Mouse (Mus musculus) heart, embryonic 11.5 days (tissue): ENCODE measurements around the gene Cacna2d2. TPM values are rescaled to one million over a fixed set of nuclear protein-coding genes. Genes with fewer than 3 reads are reported as not detected.

Source experiments
- ATAC-seq: fragments of 200-750 bp; cut with Nextera tagmentation; replicated peaks from 2 replicates; pipeline ENCODE4 v1.8.0; 2017; ENCODE audit warnings: moderate library complexity; ENCODE audit not compliant: insufficient number of reproducible peaks, low FRiP score, low TSS enrichment
- H3K27ac ChIP-seq: fragments of 300-500 bp; sonication (generic); 2 replicates; pipeline ENCODE4 v1.5.1; 2014; ENCODE audit warnings: mild to moderate bottlenecking, low read depth, low read length
- H3K27me3 ChIP-seq: fragments of 300-500 bp; sonication (generic); 2 replicates; pipeline ENCODE4 v1.6.1; 2014; ENCODE audit warnings: mild to moderate bottlenecking, low read length, mixed read lengths; ENCODE audit not compliant: control insufficient read depth, insufficient read depth
- H3K36me3 ChIP-seq: fragments of 300-500 bp; sonication (generic); 2 replicates; pipeline ENCODE4 v1.6.1; 2014; ENCODE audit warnings: mild to moderate bottlenecking, low read length, moderate library complexity, mixed read lengths; ENCODE audit not compliant: control insufficient read depth, insufficient read depth
- H3K4me1 ChIP-seq: fragments of 300-500 bp; sonication (generic); 2 replicates; pipeline ENCODE4 v1.6.1; 2014; ENCODE audit warnings: low read length; ENCODE audit not compliant: control insufficient read depth, insufficient read depth
- H3K4me2 ChIP-seq: fragments of 300-500 bp; sonication (generic); 2 replicates; pipeline ENCODE4 v1.6.1; 2014; ENCODE audit warnings: mild to moderate bottlenecking, moderate library complexity
- H3K4me3 ChIP-seq: fragments of 300-500 bp; sonication (generic); 2 replicates; pipeline ENCODE4 v1.5.1; 2014; ENCODE audit warnings: low read depth, low read length
- H3K9ac ChIP-seq: fragments of 300-500 bp; sonication (generic); 2 replicates; pipeline ENCODE4 v1.6.1; 2014; ENCODE audit warnings: mild to moderate bottlenecking, low read depth, low read length, moderate library complexity
- H3K9me3 ChIP-seq: fragments of 300-500 bp; sonication (generic); replicated peaks from 2 replicates; pipeline ENCODE4 v1.6.1; 2016; ENCODE audit warnings: low read length; ENCODE audit not compliant: control insufficient read depth
- WGBS: fragments of 180-500 bp; shearing (Covaris S2); extraction: QIAGEN DNeasy Blood & Tissue Kit; methylation state at CpG from one replicate; pipeline ENCODE4 v1.1.7; 2014; ENCODE audit not compliant: insufficient replicate concordance; 5-methylcytosine and 5-hydroxymethylcytosine counted together
- polyA plus RNA-seq: library from polyadenylated mRNA; unstranded; fragments of >200 nt; fragmentation: Nextera tagmentation; extraction: Ambion mirVana; gene quantifications from 2 replicates; pipeline ENCODE4 v1.2.1, GENCODE M21; 2014

The Cacna2d2 gene
- polyA plus RNA-seq, 1 experiment from 2014 or later, result 7.1 TPM

DNA sequence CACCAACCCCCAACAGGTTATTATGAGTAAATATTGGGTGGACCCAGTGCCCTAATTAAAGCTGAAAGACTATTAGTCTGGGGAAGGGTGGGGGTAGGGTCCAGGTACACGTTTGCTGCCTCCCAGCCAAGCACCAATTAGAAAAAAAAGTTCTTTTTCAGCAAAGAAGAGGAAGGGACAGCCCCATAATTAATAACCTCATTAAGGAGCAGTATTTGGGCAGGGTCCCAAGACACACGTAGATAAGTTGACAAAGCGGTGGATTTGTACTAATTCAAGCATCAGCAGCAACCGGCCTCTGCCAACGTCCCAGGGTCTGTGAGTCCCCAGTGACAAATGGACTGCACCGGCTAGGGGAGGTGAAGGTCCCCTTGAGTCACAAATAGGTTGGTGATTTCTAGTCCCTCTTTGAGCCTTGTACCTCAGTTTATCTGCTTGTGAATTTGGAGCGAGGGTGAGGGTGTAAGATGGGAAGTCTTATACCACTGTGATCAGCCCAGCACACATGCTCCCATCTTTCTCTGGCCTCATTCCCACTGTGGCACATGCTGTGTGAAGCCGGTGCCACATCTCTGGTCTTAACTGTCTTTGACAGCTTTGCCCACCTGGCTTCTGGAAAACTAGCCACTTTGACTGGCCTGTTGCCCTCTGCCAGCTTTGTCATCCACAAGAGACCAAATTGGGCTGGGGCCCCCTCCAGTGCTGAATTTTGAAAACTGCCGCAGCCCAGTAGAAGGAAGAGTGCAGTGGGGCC, 20.3 kb downstream of the Cacna2d2 start:
- H3K4me1 ChIP-seq, result peaks cover 26% of the 10 kb centered on the region
- no peak overlapping the region for H3K4me2 ChIP-seq
- no peak for ATAC-seq
- H3K9me3 ChIP-seq, result no peaks in the 10 kb centered on the region
- H3K4me3 ChIP-seq, result no peak overlapping the region
- 75% methylated on average over 9 of the region's 9 CpGs for WGBS
- no peaks in the 10 kb centered on the region for H3K27me3 ChIP-seq
- H3K27ac ChIP-seq, result no peak overlapping the region
- no peaks in the 10 kb centered on the region for H3K36me3 ChIP-seq
- H3K9ac ChIP-seq, result no peak overlapping the region

DNA sequence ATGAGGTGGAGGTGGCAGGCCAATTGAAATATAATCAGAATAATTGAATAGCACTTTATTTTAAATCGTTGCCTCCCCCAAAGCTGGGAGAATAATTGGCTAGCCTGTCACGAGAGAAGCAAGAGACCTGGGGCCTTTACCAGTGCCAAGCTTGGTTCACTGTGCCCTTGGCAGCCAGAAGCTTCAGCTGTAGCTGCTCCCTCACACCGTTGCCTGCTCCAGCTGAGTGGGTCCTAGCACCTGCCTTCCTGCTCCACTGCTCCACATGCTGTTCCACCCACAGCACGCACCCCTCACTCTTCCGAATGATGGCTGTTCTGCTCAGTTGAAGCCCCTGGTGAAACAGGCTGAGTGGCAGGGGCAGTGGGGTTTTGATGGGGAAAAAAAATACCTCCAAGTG, 21.5 kb downstream of the Cacna2d2 start:
- H3K27me3 ChIP-seq, result peaks cover 3% of the 10 kb centered on the region
- no peak overlapping the region for H3K27ac ChIP-seq
- H3K36me3 ChIP-seq, result no peaks in the 10 kb centered on the region
- no peak overlapping the region for H3K4me3 ChIP-seq
- no peak for ATAC-seq
- peaks cover 26% of the 10 kb centered on the region for H3K4me1 ChIP-seq
- no peaks in the 10 kb centered on the region for H3K9me3 ChIP-seq
- no peak overlapping the region for H3K4me2 ChIP-seq
- H3K9ac ChIP-seq, result no peak overlapping the region
- WGBS, result 74% methylated on average over 5 of the region's 5 CpGs

DNA sequence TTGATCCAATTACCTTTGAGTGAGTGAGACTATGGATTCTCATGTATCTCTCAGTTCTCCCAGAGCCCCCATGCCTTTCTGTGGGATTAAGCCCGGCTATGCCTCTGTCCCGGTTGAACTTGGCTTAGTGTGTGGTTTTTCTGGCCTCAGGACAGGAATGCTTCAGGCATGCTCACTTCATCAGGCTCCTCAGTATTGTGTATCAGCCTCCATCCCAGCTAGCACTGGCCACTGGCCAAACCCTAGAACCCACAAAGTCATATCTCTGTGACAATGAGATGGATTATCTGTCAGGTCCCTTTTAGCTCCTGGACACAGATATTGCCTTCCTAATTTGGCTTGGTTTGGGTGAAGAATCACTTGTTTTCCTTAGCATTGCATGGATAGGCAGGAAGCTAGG, 23.5 kb downstream of the Cacna2d2 start:
- Histone ChIP-seq H3K27ac (no peak overlapping the region), H3K4me2 (no peak overlapping the region), H3K36me3 (no peaks in the 10 kb centered on the region), H3K9me3 (no peaks in the 10 kb centered on the region), H3K4me3 (no peak overlapping the region), H3K9ac (no peak overlapping the region), H3K4me1 (peaks cover 32% of the 10 kb centered on the region), H3K27me3 (peaks cover 14% of the 10 kb centered on the region)
- no peak for ATAC-seq
- 30% methylated on average over 2 of the region's 2 CpGs for WGBS

DNA sequence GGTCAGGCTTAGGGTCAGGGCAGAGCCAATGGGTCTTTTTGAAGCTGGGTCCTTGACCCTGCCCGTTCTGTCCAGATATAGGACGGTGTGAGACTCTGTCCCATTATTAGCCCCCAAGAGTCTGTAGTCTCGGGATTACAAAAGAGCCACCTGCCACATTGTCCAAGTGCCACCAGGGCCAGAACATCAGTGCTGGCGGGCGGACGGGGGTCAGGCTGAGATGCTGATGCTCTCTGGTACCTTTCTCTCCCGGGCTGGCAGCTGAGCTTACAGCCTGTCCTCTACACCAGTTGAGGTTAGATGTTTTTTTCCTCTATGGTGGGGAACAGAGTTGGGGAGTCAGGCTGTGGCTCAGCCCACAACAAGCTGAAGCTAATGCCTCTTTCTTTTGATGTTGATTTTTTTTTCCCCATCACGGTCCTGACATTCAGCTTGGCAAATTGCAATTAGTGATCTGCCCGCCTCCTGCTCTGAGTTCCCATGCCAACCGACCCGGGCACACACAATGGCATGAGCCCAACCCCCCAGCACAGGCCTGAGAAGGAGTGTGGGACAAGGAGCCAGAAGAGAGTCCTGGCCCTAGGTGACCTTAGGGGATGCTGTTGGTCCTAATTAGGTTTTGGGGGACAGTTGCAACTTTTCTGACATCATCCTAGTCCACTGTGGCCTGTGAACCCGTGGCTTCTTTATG, 25.2 kb downstream of the Cacna2d2 start:
- Histone ChIP-seq H3K9me3 (no peaks in the 10 kb centered on the region), H3K4me1 (peaks cover 45% of the 10 kb centered on the region), H3K27me3 (peaks cover 15% of the 10 kb centered on the region), H3K9ac (no peak overlapping the region), H3K4me3 (no peak overlapping the region), H3K27ac (no peak overlapping the region), H3K4me2 (no peak overlapping the region), H3K36me3 (no peaks in the 10 kb centered on the region)
- ATAC-seq, result no peak
- WGBS, result 76% methylated on average over 12 of the region's 12 CpGs

DNA sequence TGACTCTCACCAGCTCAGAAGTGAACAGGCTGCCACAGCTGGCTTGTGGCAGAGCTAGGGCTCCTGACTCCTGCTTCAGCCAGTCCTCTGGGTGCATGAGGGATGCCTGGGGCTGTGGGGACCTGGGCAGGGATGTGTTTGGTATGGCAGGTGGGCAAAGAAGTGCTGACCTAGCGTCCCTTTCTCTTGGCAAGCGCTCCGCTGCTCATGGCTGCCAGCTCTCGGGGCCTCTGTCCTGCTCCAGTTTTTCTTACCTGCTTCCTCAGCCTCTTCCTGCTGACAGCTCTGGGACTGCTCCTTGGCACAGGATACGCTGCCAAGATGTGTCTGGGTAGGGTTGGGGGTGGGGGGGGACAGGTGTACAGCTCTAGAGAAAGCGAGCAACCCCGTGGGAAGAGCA, 28.5 kb downstream of the Cacna2d2 start:
- ATAC-seq, result no peak; the same call in 1 of the 2 replicates
- H3K27ac ChIP-seq, result no peak overlapping the region
- peaks cover 15% of the 10 kb centered on the region for H3K27me3 ChIP-seq
- H3K4me3 ChIP-seq, result no peak overlapping the region
- WGBS, result 80% methylated on average over 7 of the region's 7 CpGs
- H3K36me3 ChIP-seq, result no peaks in the 10 kb centered on the region
- peaks cover 49% of the 10 kb centered on the region for H3K4me1 ChIP-seq
- H3K9ac ChIP-seq, result no peak overlapping the region; the same call in 1 of the 2 replicates
- H3K9me3 ChIP-seq, result no peaks in the 10 kb centered on the region
- H3K4me2 ChIP-seq, result no peak overlapping the region

DNA sequence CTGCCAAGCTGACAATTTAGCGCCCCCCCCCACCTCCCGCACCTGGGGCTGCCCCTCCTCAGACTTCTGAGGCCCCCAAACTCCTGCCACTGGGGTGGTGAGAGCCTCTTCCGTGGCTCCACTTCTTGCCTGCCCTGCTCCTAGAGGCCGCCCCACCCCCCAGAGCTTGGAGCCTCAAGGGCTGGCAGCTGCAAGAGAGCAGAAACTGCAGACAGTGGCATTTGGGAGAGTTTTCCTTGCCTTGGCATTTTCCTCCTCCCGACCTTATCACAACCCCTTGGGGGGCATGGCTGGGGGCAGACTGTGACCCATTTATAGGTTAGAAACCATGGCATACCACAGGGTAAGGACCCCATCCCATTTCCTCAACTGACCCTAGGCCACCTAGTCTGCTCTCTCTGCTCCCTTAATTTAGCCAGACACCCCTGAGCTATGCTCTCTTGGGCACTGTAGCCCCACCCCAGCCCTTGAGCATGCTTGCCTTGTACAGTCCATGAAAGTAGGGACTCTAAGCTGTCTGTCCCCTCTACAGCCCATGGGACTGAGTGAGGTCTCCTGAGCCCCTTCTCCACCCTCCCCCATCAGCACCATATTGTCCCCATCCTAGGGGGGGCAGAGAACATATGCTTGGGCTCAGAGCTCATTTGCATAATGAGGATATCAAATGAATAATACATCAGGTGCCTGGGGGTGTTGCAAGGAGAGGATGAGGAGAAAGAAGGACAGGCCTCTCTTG, 29.2 kb downstream of the Cacna2d2 start:
- ATAC-seq, result no peak
- Histone ChIP-seq H3K9ac (no peak overlapping the region), H3K27ac (no peak overlapping the region), H3K4me3 (no peak overlapping the region), H3K27me3 (peaks cover 15% of the 10 kb centered on the region), H3K4me1 (peaks cover 54% of the 10 kb centered on the region), H3K9me3 (no peaks in the 10 kb centered on the region), H3K4me2 (no peak overlapping the region), H3K36me3 (no peaks in the 10 kb centered on the region)
- WGBS, result 41% methylated on average over 5 of the region's 5 CpGs

DNA sequence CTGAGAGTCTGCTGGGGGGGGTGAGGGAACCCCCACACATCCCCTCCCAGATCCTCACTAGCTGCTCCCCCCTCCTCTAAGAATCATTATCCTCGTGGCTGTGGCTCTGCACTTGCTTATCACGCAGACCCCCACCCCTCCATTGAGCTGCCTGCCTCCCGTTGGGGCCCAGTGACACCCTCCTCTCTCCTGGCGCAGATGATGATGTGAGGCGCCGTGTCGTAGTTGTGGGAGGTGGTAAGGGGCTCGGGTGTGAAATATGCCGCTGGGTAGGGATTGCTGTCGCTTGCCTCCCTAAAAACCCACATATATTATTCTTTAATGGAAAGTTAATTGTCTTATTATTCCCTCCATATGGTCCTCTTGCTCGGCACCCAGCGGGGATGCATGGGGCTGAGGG, 31.0 kb downstream of the Cacna2d2 start:
- Histone ChIP-seq H3K4me1 (peaks cover 69% of the 10 kb centered on the region), H3K4me3 (no peak overlapping the region), H3K27me3 (peaks cover 15% of the 10 kb centered on the region), H3K4me2 (no peak overlapping the region), H3K36me3 (no peaks in the 10 kb centered on the region), H3K9me3 (no peaks in the 10 kb centered on the region), H3K9ac (no peak overlapping the region), H3K27ac (no peak overlapping the region)
- WGBS, result 58% methylated on average over 12 of the region's 12 CpGs
- no peak for ATAC-seq

DNA sequence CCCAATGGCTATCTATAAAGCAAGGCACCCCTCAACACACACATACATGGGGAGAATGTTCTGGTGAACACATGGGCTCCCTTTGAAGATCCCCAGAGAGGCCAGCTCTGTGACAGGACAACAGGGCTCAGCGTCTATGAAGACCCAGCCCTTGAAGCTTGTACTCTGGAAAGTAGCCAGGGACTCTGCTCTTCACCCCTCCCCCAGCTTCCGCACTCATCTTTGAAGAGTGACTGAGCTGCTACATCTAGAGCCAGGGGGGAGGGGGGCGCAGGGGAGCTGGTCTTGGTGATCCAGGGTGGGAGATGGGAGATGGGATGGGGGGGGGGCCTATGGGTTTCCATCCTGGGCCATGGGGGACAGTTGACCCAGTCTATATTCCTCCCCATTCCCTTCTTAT, 33.1 kb downstream of the Cacna2d2 start:
- 40% methylated on average over 3 of the region's 3 CpGs for WGBS
- Histone ChIP-seq H3K4me3 (no peak overlapping the region), H3K27ac (peak overlapping the region; percentile 41; the same call in 1 of the 2 replicates), H3K27me3 (peaks cover 4% of the 10 kb centered on the region), H3K9ac (no peak overlapping the region), H3K9me3 (no peaks in the 10 kb centered on the region), H3K36me3 (no peaks in the 10 kb centered on the region), H3K4me1 (peaks cover 68% of the 10 kb centered on the region), H3K4me2 (peak overlapping the region; percentile 11; the same call in 1 of the 2 replicates)
- no peak for ATAC-seq
